Mouse (Mus musculus) liver, embryonic 14.5 days (tissue): ENCODE measurements around the gene Lyrm4. TPM values are rescaled to one million over a fixed set of nuclear protein-coding genes. Genes with fewer than 3 reads are reported as not detected.

Source experiments
- ATAC-seq: fragments of 200-750 bp; cut with Nextera tagmentation; 2 replicates; pipeline ENCODE4 v1.8.0; 2017; ENCODE audit warnings: moderate number of reproducible peaks, mild to moderate bottlenecking, moderate library complexity; ENCODE audit not compliant: insufficient read depth
- DNase-seq, 3 experiments: peaks; one replicate each; pipeline ENCODE4 v3.0.0-alpha.2; 2012 to 2013; ENCODE audit warnings: low read depth in 3 of 3, low spot score in 3 of 3
- H3K27ac ChIP-seq: fragments of 300-500 bp; sonication (generic); 2 replicates; pipeline ENCODE4 v1.5.1; 2014; ENCODE audit warnings: moderate library complexity, mild to moderate bottlenecking, control low read depth, inconsistent platforms
- H3K27me3 ChIP-seq: fragments of 300-500 bp; sonication (generic); 2 replicates; pipeline ENCODE4 v1.6.1; 2014; ENCODE audit warnings: mild to moderate bottlenecking, low read length, moderate library complexity; ENCODE audit not compliant: control insufficient read depth, insufficient read depth
- H3K36me3 ChIP-seq: fragments of 300-500 bp; sonication (generic); replicated peaks from 2 replicates; pipeline ENCODE4 v1.6.1; 2014; ENCODE audit warnings: low read depth; ENCODE audit not compliant: control insufficient read depth, insufficient read depth
- H3K4me1 ChIP-seq, 2 experiments: fragments of 200-500 bp in 1 of 2; fragments of 300-500 bp in 1 of 2; sonication (generic) in 1 of 2; replicated peaks; 2 replicates each; pipeline ENCODE4 v1.6.1; 2012 to 2014; ENCODE audit warnings: antibody characterized with exemption in 1 of 2, inconsistent platforms in 1 of 2, low read length in 1 of 2; ENCODE audit not compliant: control insufficient read depth in 2 of 2, insufficient read depth in 2 of 2
- H3K4me2 ChIP-seq: fragments of 300-500 bp; sonication (generic); 2 replicates; pipeline ENCODE4 v1.6.1; 2014; ENCODE audit warnings: low read depth, mild to moderate bottlenecking, control low read depth, moderate library complexity
- H3K4me3 ChIP-seq, 2 experiments: fragments of 200-500 bp in 1 of 2; fragments of 300-500 bp in 1 of 2; sonication (generic) in 1 of 2; 2 replicates each; pipeline ENCODE4 v1.5.1; 2012 to 2014; ENCODE audit warnings: low read depth in 2 of 2, low read length in 2 of 2, mild to moderate bottlenecking in 2 of 2, control low read depth in 1 of 2, inconsistent platforms in 1 of 2, moderate library complexity in 1 of 2; ENCODE audit not compliant: insufficient read depth in 1 of 2
- H3K9ac ChIP-seq: fragments of 300-500 bp; sonication (generic); replicated peaks from 2 replicates; pipeline ENCODE4 v1.6.1; 2014; ENCODE audit warnings: mild to moderate bottlenecking, control low read depth, moderate library complexity
- H3K9me3 ChIP-seq: fragments of 300-500 bp; sonication (generic); 2 replicates; pipeline ENCODE4 v1.6.1; 2016; ENCODE audit warnings: low read length, mixed read lengths; ENCODE audit not compliant: control insufficient read depth
- CTCF ChIP-seq: IDR thresholded peaks from 2 replicates; pipeline ENCODE4 v1.5.1; 2016; ENCODE audit warnings: antibody characterized with exemption, low read depth, control low read depth
- EP300 ChIP-seq: IDR thresholded peaks from 2 replicates; pipeline ENCODE4 v1.6.1; 2016; ENCODE audit warnings: antibody characterized with exemption, low read depth
- WGBS: fragments of 180-500 bp; shearing (Covaris S2); extraction: QIAGEN DNeasy Blood & Tissue Kit; methylation state at CpG from one replicate; pipeline ENCODE4 v1.1.7; 2014; ENCODE audit not compliant: insufficient replicate concordance; 5-methylcytosine and 5-hydroxymethylcytosine counted together
- polyA plus RNA-seq, 2 experiments: library from polyadenylated mRNA; depleted of rRNA in 1 of 2; stranded (reverse) in 1 of 2; unstranded in 1 of 2; fragments of >200 nt; fragmentation: Nextera tagmentation in 1 of 2; extraction: Ambion mirVana in 1 of 2; gene quantifications; 2 replicates each; pipeline versions ENCODE4 v1.2.1 to v1.2.3; 2012 to 2014

Gene Lyrm4
- polyA plus RNA-seq, 2 experiments: 6.8 to 28.8 TPM

DNA sequence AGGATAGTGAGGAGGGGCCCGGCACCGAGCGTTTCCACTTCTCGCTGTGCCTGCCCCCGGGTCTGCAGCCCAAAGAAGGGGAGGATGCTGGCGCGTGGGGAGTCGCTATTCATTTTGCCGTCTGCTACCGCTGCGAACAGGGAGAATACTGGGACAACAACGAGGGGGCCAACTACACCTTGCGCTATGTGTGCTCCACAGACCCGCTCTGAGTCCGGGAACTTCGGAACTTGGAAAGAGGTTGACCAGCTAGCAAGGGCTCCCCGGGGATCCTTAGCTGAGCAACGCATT is 147.9 kb downstream of the Lyrm4 start:
- WGBS: under 1% methylated on average over 18 of the region's 18 CpGs
- DNase-seq (no peak), ATAC-seq (no peak)
- Histone ChIP-seq H3K27ac (no peak overlapping the region), H3K4me3 (peak overlapping the region; percentile 29 to 46), H3K9ac (no peak overlapping the region), H3K9me3 (no peaks in the 10 kb centered on the region), H3K36me3 (no peaks in the 10 kb centered on the region), H3K27me3 (peaks cover 38% of the 10 kb centered on the region), H3K4me1 (no peaks in the 10 kb centered on the region), H3K4me2 (peak overlapping the region; percentile 53)
- TF ChIP-seq EP300: no peak
- TF ChIP-seq CTCF: no peak

DNA sequence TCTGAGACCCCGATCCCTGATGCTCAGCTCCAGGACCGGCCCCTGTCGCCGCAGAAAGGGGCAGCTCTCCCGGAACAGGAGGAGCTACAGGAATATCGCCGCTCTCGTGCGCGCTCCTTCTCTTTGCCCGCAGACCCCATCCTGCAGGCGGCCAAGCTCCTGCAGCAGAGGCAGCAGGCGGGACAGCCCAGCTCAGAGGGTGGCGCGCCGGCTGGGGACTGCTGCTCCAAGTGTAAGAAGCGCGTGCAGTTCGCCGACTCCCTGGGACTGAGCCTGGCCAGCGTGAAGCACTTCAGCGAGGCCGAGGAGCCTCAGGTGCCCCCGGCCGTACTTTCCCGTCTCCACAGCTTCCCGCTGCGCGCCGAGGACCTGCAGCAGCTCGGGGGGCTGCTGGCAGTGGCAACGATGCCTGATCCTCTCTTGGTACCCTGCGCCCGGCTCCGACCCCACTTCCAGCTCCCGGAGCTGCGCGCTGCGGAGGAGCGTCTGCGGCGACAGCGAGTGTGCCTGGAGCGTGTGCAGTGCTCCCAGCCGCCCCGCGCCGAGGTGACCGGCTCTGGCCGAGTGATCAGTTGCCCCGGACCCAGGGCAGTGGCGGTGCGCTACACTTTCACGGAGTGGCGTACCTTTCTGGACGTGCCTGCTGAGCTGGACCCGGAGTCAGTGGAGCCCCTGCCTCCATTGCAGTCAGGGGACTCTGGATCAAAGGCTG is 148.5 kb downstream of the Lyrm4 start:
- WGBS: 0% methylated on average over 56 of the region's 57 CpGs
- no peak for DNase-seq

DNA sequence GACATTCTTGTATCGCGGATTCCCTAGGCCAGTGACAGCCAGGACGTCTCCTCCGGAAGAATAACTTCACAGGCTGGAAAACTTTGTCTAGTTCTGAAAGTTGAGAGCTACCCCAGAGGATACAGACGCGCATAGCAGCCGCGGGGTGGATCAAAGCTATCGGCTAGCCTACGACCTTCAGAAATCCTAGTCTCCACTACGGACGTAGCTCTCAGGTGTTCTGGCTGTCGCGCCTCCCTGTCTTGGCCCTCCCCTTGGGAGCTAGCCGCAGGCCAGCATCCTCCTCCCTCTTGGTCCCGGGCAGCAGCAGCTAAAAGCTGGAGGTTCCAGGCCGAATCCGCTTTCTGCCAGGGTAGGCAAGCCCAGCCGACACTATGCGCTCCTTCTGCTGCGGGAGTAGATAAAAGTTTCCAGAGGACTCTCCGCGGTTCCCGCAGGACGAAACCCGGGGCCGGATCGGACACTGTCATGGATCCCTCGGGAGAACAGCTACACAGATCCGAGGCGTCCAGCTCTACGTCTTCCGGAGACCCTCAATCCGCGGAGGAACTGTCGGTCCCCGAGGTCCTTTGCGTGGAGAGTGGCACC is 149.1 kb downstream of the Lyrm4 start:
- H3K9me3 ChIP-seq: no peaks in the 10 kb centered on the region
- H3K27me3 ChIP-seq: peaks cover 38% of the 10 kb centered on the region
- TF ChIP-seq EP300 (no peak), CTCF (no peak)
- H3K4me3 ChIP-seq: peak overlapping the region; percentile 29 to 46
- under 1% methylated on average over 38 of the region's 38 CpGs for WGBS
- no peaks in the 10 kb centered on the region for H3K36me3 ChIP-seq
- peak overlapping the region; percentile 53 for H3K4me2 ChIP-seq
- no peaks in the 10 kb centered on the region for H3K4me1 ChIP-seq
- ATAC-seq (no peak), DNase-seq (no peak)
- no peak overlapping the region for H3K9ac ChIP-seq
- no peak overlapping the region for H3K27ac ChIP-seq

More for the DNA sequence above, 148.5 kb downstream of the Lyrm4 start:
- H3K9me3 ChIP-seq: no peaks in the 10 kb centered on the region
- peak overlapping the region; percentile 29 to 46 for H3K4me3 ChIP-seq
- H3K27ac ChIP-seq: no peak overlapping the region
- no peak overlapping the region for H3K9ac ChIP-seq
- H3K4me2 ChIP-seq: peak overlapping the region; percentile 53
- TF ChIP-seq EP300 (no peak), CTCF (no peak)
- H3K4me1 ChIP-seq: no peaks in the 10 kb centered on the region
- peaks cover 38% of the 10 kb centered on the region for H3K27me3 ChIP-seq
- H3K36me3 ChIP-seq: no peaks in the 10 kb centered on the region
- ATAC-seq: no peak

DNA sequence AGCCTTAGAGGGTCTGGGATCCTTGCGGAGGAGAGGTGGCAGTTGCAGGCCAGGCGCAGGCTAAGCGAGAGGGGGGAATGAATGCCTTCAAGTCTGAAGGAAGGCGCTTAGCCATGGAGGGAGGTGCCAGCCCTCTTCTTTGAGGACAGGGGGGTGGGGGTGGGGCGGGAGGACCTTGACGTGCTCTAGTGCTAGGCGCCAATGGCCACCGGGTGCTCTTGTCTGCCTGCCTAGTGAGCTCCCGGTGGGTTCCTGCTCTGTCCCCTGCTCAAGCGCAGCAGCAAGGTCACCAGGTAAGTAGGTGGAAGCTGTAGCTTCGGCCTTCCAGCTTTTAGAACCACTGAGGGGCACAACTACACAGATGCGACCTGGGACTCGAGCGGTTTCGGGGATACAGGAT is 149.6 kb downstream of the Lyrm4 start:
- TF ChIP-seq CTCF (no peak), EP300 (no peak)
- no peak overlapping the region for H3K9ac ChIP-seq

GRCm38 (mm10) chr13:35963583-35963982 is 153.7 kb downstream of the Lyrm4 start:
- Histone ChIP-seq H3K4me3 (no peak overlapping the region), H3K27me3 (peaks cover 18% of the 10 kb centered on the region), H3K9me3 (no peaks in the 10 kb centered on the region), H3K27ac (no peak overlapping the region), H3K36me3 (no peaks in the 10 kb centered on the region), H3K4me2 (no peak overlapping the region), H3K4me1 (no peaks in the 10 kb centered on the region), H3K9ac (no peak overlapping the region)
- ATAC-seq (peak; percentile 40), DNase-seq (peak in 1 of 3 experiments; percentile 23)
- 55% methylated on average over 4 of the region's 4 CpGs for WGBS
- TF ChIP-seq CTCF: no peak
- no peak for TF ChIP-seq EP300

More for the DNA sequence above, 149.6 kb downstream of the Lyrm4 start:
- no peaks in the 10 kb centered on the region for H3K9me3 ChIP-seq
- DNase-seq (no peak), ATAC-seq (no peak)
- peak overlapping the region; percentile 53 for H3K4me2 ChIP-seq
- H3K36me3 ChIP-seq: no peaks in the 10 kb centered on the region
- no peak overlapping the region for H3K27ac ChIP-seq
- peak overlapping the region; percentile 29 to 46 for H3K4me3 ChIP-seq
- H3K27me3 ChIP-seq: peaks cover 38% of the 10 kb centered on the region
- WGBS: 8% methylated on average over 15 of the region's 15 CpGs
- no peaks in the 10 kb centered on the region for H3K4me1 ChIP-seq
